Mouse (Mus musculus): Measurements from ENCODE around the gene Chml. TPM values are rescaled to one million over a fixed set of nuclear protein-coding genes. Genes with fewer than 3 reads are reported as not detected.
A peak's percentile ranks its signal among the peaks of the same experiment; 100 is the strongest.

The Chml gene
- polyA plus RNA-seq, 1 experiment from 2014 or later, result 3.8 TPM

DNA sequence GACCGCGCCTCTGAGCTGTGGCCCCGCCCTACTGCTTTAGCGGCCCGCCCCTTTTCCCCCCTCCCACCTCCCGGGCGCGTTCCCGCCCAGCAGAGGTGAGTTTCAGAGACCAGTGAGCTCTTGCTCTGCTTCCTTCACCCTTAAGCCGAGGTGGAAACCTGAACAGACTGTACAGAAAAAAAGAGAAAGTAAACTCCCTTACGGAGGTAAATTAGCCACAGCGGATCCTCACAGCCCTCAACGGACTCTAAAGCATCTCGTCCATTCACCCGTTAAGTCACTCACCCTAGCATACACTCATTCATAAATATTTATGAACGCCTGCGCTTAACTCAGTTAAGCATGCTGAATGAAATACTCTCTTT is 278 bp upstream of the Chml start:
- in situ Hi-C loops (cut with MboI; ENCODE audit: low pct_unique_long_range_greater_than_20kb), result loop anchor here (5.0 kb wide), 2 partner anchors 66 to 189 kb away; partner anchors contain the start of genes Exo1 and Fh1
- CTCF ChIA-PET, result interaction anchor here (1.2 to 1.6 kb wide), 2 partner anchors 14 to 23 kb away, joined by 3 to 4 read pairs; no protein-coding TSS in a partner anchor

DNA sequence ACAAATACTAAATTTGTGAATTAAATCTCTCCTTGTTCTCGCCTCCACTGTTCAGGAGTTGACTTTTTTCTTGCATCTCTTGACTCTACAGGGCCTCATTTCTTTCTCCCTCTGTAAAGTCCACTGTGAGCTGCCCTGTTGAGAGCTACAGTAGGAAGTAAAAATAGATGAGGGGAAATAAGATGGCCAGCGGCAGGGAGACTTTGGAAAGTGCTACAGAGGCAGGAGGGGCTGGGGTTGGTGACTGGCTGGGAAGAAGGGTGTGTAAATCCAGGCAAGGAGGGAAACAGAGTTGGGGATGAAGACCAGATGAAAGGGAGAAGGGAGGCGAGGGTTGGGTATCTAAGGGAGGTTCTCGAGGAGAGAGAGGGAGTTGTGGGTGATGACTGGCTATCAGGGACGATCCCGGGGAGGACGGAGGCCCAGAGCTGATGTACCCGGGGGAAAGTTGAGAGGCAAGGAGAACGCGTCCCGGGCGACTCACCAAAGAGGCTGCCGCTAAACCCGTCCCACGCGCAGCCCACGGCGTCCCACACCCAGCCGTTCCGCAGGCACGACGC is 935 bp downstream of the Chml start:
- no peaks in the 10 kb centered on the region for H3K27me3 ChIP-seq
- CTCF ChIA-PET, result interaction anchor here (1.6 kb wide), 1 partner anchor 22 kb away, joined by 4 read pairs; no protein-coding TSS in a partner anchor
- DNase-seq (ENCODE audit: low read depth, low spot score), result no peak
- POLR2A ChIA-PET, result no interaction called here
- in situ Hi-C loops (cut with MboI; ENCODE audit: low pct_unique_long_range_greater_than_20kb), result loop anchor here (5.0 kb wide), 2 partner anchors 64 to 191 kb away; partner anchors contain the start of genes Exo1 and Fh1
- TF ChIP-seq CTCF (IDR thresholded peaks at IDR 0.05), result no peak
- no peak for ATAC-seq

More for the DNA sequence above, 278 bp upstream of the Chml start:
- POLR2A ChIA-PET, result no interaction called here
- ATAC-seq, result peak; percentile 26
- DNase-seq (ENCODE audit: low read depth, low spot score), result no peak
- TF ChIP-seq CTCF (IDR thresholded peaks at IDR 0.05), result no peak
- no peaks in the 10 kb centered on the region for H3K27me3 ChIP-seq

DNA sequence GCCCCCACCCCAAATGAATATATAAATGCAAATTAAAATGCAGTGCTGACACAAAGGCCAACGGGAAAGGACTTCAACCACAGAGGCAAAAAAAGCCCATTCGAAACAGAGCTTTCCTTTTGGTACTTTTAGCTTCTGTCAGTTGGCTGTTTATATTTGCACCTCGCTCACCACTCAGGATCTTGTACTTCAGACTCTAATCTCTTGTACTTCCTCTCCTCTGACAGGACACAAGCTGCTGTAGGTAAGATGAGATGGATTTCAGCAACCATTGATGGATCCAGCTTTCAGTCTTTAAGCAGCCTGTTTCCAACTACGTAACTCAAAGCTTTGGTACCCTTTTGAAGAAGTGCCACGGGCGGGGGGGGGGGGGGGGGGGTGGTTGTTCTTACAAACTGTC is 11.7 kb downstream of the Chml start:
- DNase-seq (ENCODE audit: low read depth, low spot score) (no peak), ATAC-seq (no peak)
- TF ChIP-seq CTCF (IDR thresholded peaks at IDR 0.05), result no peak
- CTCF ChIA-PET, result interaction anchor here (1.1 kb wide), 1 partner anchor 10 kb away, joined by 3 read pairs; no protein-coding TSS in a partner anchor
- in situ Hi-C loops (cut with MboI; ENCODE audit: low pct_unique_long_range_greater_than_20kb), result no loop called here
- POLR2A ChIA-PET, result no interaction called here
- no peaks in the 10 kb centered on the region for H3K27me3 ChIP-seq

DNA sequence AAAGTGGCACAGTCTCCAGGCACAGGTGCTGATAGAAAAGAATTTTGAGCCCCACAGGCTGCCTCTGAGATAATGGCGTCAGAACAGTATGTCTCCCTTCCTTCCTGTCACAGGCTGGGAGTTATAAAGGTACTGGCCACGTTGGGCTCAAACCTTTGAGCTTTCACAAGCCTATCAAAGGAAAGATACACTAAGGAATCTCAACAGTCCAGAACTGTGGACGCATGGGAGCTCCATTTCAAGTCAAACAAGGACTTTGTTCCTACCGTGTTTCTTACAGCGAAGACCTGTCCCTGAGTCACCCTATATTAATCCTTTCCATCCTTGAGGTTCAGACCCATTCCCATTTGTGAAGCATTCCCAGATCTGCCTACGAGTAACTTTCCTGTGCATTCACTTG is 15.2 kb downstream of the Chml start:
- DNase-seq (ENCODE audit: low read depth, low spot score) (no peak), ATAC-seq (no peak)
- TF ChIP-seq CTCF (IDR thresholded peaks at IDR 0.05), result no peak
- H3K27me3 ChIP-seq, result no peaks in the 10 kb centered on the region
- ChIA-PET CTCF (no interaction called here), POLR2A (no interaction called here)
- in situ Hi-C loops (cut with MboI; ENCODE audit: low pct_unique_long_range_greater_than_20kb), result loop anchor here (10.0 kb wide), 1 partner anchor 247 kb away; the partner anchor contains the start of gene Gm38100

DNA sequence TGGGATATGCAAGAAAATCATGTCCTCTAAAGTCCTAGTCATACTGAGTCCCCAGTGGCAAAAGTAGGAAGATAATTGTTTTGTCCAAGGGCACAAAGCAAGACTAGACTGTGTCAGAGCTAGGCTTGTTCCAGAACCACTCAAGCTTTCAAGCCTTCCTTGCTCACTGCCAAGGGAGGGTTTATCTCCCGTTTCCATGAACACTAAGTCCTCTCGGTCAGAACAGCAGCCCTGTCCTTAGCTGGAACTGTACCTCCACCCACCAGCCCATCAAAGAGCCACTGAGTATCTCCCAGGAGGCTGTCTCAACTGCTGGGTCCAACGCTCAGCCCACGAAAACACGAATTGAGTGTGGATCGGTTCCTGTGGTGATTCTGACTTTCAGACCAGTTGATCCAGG is 17.6 kb downstream of the Chml start:
- in situ Hi-C loops (cut with MboI; ENCODE audit: low pct_unique_long_range_greater_than_20kb), result loop anchor here (10.0 kb wide), 1 partner anchor 250 kb away; the partner anchor contains the start of gene Gm38100
- ATAC-seq, result no peak
- POLR2A ChIA-PET, result no interaction called here
- TF ChIP-seq CTCF (IDR thresholded peaks at IDR 0.05), result no peak
- no peaks in the 10 kb centered on the region for H3K27me3 ChIP-seq
- DNase-seq (ENCODE audit: low read depth, low spot score), result no peak
- CTCF ChIA-PET, result no interaction called here

DNA sequence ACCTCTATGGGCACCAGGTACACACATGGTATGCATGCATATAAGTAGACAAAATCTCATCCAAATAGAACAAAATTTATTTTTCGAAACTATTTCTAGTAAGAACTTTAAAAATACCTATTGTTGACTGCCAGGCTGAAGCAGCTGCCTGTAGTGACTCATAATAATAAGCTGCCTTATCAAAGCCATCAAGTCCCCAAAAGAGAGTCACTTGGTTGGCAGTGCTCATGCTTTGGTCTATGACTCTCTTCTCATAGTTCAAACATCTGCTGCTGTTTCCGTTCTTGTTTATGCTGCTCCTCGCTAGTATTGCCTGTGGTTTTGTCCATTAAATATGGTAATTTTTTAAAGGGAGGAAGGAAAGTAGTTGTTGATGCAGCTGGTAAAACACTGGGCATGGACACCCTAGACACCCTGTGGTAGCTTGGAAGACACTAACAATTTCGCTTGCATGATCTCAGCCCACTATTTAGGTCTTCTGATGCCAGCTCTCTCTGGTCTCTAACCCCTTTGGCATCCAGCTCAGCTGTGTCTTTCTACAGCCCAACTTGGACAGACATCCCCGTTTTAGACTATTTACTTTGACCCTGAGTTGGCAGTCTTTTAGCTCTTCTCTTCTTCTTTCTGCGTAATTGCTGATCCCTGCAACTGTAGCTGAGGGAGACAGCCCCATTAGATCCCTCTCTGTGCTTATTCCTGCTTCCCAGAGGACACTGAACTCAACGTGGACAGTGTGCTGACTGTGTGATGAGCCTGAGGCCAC is 19.0 kb downstream of the Chml start:
- no peak for ATAC-seq
- H3K27me3 ChIP-seq, result no peaks in the 10 kb centered on the region
- ChIA-PET CTCF (interaction anchor here (1.3 to 1.8 kb wide), 2 partner anchors 9 to 16 kb away, joined by 3 to 7 read pairs; no protein-coding TSS in a partner anchor), POLR2A (no interaction called here)
- DNase-seq (ENCODE audit: low read depth, low spot score), result no peak
- in situ Hi-C loops (cut with MboI; ENCODE audit: low pct_unique_long_range_greater_than_20kb), result loop anchor here (10.0 to 25.0 kb wide), 2 partner anchors 251 to 1086 kb away; partner anchors contain the start of gene Gm38100
- no peak for TF ChIP-seq CTCF (IDR thresholded peaks at IDR 0.05)

DNA sequence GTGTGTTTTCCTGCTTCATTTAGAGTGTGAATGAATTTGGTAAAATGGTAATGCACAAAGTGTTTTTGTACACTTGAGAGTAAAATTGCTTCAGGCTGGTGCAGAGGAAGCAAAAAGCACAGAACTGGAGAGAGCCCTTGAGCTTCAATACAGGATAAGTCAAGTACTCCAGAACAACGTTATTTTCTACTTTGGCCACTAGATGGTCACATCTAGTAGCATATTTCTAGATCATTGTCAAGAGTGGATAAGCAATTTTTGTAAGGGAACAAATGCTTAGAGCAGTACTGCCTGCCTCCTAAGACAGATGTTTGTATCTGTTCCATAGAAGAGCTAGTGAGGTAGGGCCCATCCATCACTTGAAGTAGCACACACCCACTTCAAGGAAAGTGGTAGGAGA is 21.1 kb downstream of the Chml start:
- peak; percentile 39 for TF ChIP-seq CTCF (IDR thresholded peaks at IDR 0.05)
- in situ Hi-C loops (cut with MboI; ENCODE audit: low pct_unique_long_range_greater_than_20kb), result loop anchor here (10.0 to 25.0 kb wide), 2 partner anchors 253 to 1084 kb away; partner anchors contain the start of gene Gm38100
- no peak for ATAC-seq
- ChIA-PET POLR2A (no interaction called here), CTCF (interaction anchor here (0.9 to 1.2 kb wide), 5 partner anchors 9 to 30 kb away, joined by 3 to 5 read pairs (median 3); no protein-coding TSS in a partner anchor)
- DNase-seq (ENCODE audit: low read depth, low spot score), result no peak
- H3K27me3 ChIP-seq, result no peaks in the 10 kb centered on the region

DNA sequence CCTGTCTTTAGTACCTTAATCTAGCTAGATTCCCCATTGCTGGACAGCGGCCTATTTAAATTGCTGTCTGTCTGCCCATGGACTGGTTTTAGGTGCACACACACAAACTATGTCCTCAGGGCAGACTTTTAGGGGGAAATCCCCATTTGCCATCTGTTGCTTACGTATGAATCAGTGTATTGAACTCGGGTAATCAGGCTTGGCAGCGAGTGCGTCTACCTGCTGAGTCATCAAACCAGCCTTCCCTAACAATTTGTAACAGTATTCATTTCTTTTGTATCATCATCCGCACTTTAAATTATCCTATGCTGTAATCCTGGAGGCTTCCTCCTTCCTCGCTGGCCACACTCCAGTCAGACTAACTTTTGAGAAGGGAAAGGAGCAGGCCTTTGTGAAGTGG is 22.7 kb downstream of the Chml start:
- no peak for ATAC-seq
- CTCF ChIA-PET, result interaction anchor here (0.8 to 1.5 kb wide), 5 partner anchors 18 to 1075 kb away, joined by 3 to 4 read pairs (median 3); partner anchors contain the start of genes Chml and Opn3
- in situ Hi-C loops (cut with MboI; ENCODE audit: low pct_unique_long_range_greater_than_20kb), result loop anchor here (10.0 to 25.0 kb wide), 2 partner anchors 255 to 1083 kb away; partner anchors contain the start of gene Gm38100

DNA sequence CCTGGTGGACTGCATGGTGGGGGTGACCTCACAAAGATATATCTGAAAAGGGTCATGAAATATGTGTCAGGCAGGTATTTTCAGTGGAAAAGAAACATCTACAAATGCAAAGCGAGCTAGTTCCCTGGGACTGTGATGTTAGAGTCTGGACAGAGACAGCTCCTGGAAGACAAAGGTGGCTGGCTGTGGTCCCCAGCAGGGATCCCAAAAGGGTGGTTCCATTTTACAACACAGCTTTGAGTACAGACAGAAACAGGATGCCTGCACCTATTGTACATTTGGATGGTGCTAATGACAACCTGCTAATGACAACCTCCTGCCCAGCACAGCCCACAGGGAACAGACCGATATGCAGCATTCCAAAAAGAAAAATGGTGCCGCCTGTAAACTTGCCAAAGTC is 23.2 kb downstream of the Chml start:
- POLR2A ChIA-PET, result no interaction called here
- TF ChIP-seq CTCF (IDR thresholded peaks at IDR 0.05), result no peak
- in situ Hi-C loops (cut with MboI; ENCODE audit: low pct_unique_long_range_greater_than_20kb), result loop anchor here (5.0 to 25.0 kb wide), 2 partner anchors 617 to 1082 kb away; no protein-coding TSS in a partner anchor
- DNase-seq (ENCODE audit: low read depth, low spot score) (no peak), ATAC-seq (no peak)
- CTCF ChIA-PET, result interaction anchor here (0.8 to 1.5 kb wide), 4 partner anchors 18 to 1075 kb away, joined by 3 to 4 read pairs (median 4); partner anchors contain the start of genes Chml and Opn3
- H3K27me3 ChIP-seq, result no peaks in the 10 kb centered on the region

More for the DNA sequence above, 22.7 kb downstream of the Chml start:
- POLR2A ChIA-PET, result no interaction called here
- DNase-seq (ENCODE audit: low read depth, low spot score), result no peak
- no peak for TF ChIP-seq CTCF (IDR thresholded peaks at IDR 0.05)
- H3K27me3 ChIP-seq, result no peaks in the 10 kb centered on the region

DNA sequence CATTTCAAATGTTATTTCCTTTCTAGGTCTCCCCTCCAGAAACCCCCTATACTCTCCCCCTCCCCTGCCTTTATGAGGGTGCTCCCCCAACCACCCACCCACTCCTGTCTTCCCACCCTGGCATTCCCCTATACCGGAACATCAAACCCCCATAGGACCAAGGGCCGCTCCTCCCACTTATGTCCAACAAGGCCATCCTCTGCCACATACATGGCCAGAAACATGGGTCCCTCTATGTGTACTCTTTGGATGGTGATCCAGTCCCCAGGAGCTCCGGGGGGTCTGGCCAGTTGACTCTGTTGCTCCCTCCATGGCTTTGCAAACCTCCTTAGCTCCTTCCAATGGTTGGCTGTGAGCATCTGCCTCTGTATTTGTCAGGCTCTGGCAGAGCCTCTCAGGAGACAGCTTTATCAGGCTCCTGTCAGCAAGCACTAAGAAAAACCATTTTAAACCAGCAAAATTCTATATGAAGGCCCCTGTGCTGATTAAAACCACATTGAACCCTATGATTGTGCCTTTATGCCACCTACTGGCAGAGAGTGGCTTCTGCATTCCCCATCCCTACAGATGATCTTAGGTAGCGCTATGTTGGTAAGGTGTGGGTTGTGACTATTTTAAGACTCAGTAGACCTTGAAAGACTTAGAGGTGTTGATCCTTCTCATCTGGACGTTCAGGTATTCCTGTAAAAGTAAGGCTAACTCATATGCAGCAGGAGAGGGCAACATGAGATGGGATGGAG is 23.9 kb downstream of the Chml start:
- TF ChIP-seq CTCF (IDR thresholded peaks at IDR 0.05), result peak; percentile 78
- no peak for DNase-seq (ENCODE audit: low read depth, low spot score)
- ChIA-PET CTCF (interaction anchor here (0.8 to 1.5 kb wide), 3 partner anchors 23 to 1074 kb away, joined by 3 to 4 read pairs (median 4); partner anchors contain the start of genes Chml and Opn3), POLR2A (no interaction called here)
- in situ Hi-C loops (cut with MboI; ENCODE audit: low pct_unique_long_range_greater_than_20kb), result loop anchor here (5.0 to 25.0 kb wide), 2 partner anchors 617 to 1082 kb away; no protein-coding TSS in a partner anchor
- H3K27me3 ChIP-seq, result no peaks in the 10 kb centered on the region
- peak; percentile 65 for ATAC-seq

Data from Patski (cell line).